Mouse (Mus musculus) retina, postnatal 1 day (tissue): ENCODE measurements around the gene Rsu1.

ENCODE experiments used
- DNase-seq: peaks from one replicate; pipeline ENCODE4 v3.0.0-alpha.2; 2012

Rsu1 gene

DNA sequence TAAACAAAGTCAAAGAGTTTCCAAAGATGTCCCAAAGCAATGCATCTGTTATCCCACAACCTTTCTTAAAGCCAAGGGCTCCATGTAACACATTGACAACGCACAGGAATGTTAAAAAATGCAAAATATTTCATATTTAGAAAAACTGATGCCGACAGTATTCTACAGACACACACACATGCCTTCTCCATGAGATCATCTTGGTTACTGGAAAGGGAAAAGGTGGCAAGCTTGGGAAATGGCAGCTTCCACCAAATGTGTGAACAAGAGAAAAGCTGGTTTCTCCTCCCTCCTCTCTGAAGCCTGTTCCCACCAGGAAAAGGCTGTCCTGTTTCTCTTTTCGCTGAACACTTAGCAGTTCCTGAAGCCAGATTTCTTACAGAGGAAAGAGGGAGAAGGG lies 232.4 kb downstream of the Rsu1 start:
- no peak for DNase-seq
